In the genomic region with DNA sequence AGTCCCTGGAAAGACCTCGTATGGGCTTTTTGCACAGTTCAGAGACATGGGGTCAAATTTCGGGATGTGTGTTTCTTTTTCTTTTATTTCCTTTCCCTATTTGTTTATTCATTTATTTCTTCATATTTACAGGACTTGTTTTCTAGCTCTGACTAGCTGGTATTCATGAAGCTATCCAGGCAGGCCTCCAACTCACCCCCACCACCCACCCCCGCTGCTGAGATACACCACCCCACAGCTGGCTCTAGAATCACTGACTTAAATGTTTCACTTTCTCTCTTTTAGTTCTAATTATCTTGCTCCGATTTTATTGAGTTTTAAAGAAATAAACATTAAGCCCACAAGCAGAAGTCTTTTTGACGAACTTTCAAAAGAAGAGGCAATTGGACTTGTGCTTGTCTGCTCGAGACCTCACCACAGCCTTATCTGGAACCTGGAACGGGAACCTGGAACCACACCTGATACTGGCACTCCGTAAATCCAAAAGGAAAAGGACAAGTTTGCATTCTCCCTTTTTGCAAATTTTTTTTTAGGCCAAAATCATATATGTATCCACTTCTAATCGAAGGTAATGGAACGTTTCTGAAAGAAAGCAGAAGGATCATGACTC, we compare ENCODE assay signal across 8 mouse cellular contexts. TPM values are rescaled to one million over a fixed set of nuclear protein-coding genes. Genes with fewer than 3 reads are reported as not detected.
DNase-seq lines count a peak whose midpoint lies in the region; ATAC-seq and TF ChIP-seq lines count a peak whose summit lies in the region.

No protein-coding gene starts in this region.

- peak overlapping the region; percentile 88 for H3K4me3 ChIP-seq in ES-Bruce4 (ENCODE audit: low read depth, low read length)
- peak overlapping the region; percentile 78 for H3K4me3 ChIP-seq in heart, embryonic 16.5 days (ENCODE audit: low read length)
- peak overlapping the region; percentile 61 for H3K4me3 ChIP-seq in macrophage (ENCODE audit: inconsistent target)

- TF ChIP-seq CTCF in ES-Bruce4 (IDR thresholded peaks at IDR 0.05; ENCODE audit: low read depth, low read length), result no peak

- peak; percentile 1 for DNase-seq in cerebellum, adult 11-12 months
- DNase-seq in cerebellum, postnatal 36 days, result no peak
- DNase-seq in urinary bladder, postnatal 36 days (ENCODE audit: low spot score in 2 of 2), result no peak
- DNase-seq in spleen, adult 12 weeks (ENCODE audit: low spot score), result no peak
- no peak for DNase-seq in kidney, adult 8-10 months

- no peak for TF ChIP-seq POLR2A in ES-Bruce4 (IDR thresholded peaks at IDR 0.05; ENCODE audit: insufficient read depth, low read length)

- WGBS in heart, embryonic 16.5 days, result 28% methylated on average over 10 of the region's 10 CpGs
- WGBS in macrophage (ENCODE audit: missing documents), result 32% methylated on average over 10 of the region's 10 CpGs

- no peaks in the 10 kb centered on the region for H3K79me2 ChIP-seq in macrophage (ENCODE audit: inconsistent target)

- H3K9ac ChIP-seq in ES-Bruce4 (ENCODE audit: low read depth, poor library complexity, severe bottlenecking), result peak overlapping the region; percentile 57
- H3K9ac ChIP-seq in heart, embryonic 16.5 days (ENCODE audit: low read length), result peak overlapping the region; percentile 82

- H3K27ac ChIP-seq in ES-Bruce4 (ENCODE audit: insufficient read depth, low read length) (peak overlapping the region; percentile 79; the same call in 1 of the 2 replicates), macrophage (no peak overlapping the region)
- H3K27ac ChIP-seq in heart, embryonic 16.5 days (ENCODE audit: low read length), result peak overlapping the region; percentile 96

- no peaks in the 10 kb centered on the region for H3K9me3 ChIP-seq in ES-Bruce4 (replicated peaks; ENCODE audit: control insufficient read depth, insufficient read depth, low read length, poor library complexity, severe bottlenecking)
- H3K9me3 ChIP-seq in heart, embryonic 16.5 days (replicated peaks; ENCODE audit: control insufficient read depth, low read length), result no peaks in the 10 kb centered on the region

- H3K27me3 ChIP-seq in ES-Bruce4 (ENCODE audit: control insufficient read depth, insufficient read depth, low read length, poor library complexity, severe bottlenecking), result no peaks in the 10 kb centered on the region
- H3K27me3 ChIP-seq in heart, embryonic 16.5 days (ENCODE audit: control insufficient read depth, insufficient read depth, low read length), result no peaks in the 10 kb centered on the region

- ATAC-seq in heart, embryonic 16.5 days (replicated peaks; ENCODE audit: extremely low read depth, insufficient read depth, low FRiP score), result no peak

- peak overlapping the region; percentile 75 for H3K4me2 ChIP-seq in heart, embryonic 16.5 days (ENCODE audit: low read depth, low read length)

- H3K36me3 ChIP-seq in ES-Bruce4 (ENCODE audit: control insufficient read depth, insufficient read depth, low read length, poor library complexity, severe bottlenecking) (no peaks in the 10 kb centered on the region), macrophage (ENCODE audit: inconsistent target) (no peaks in the 10 kb centered on the region)
- no peaks in the 10 kb centered on the region for H3K36me3 ChIP-seq in heart, embryonic 16.5 days (ENCODE audit: control insufficient read depth, insufficient read depth)

- no peak for TF ChIP-seq EP300 in ES-Bruce4 (IDR thresholded peaks at IDR 0.05; ENCODE audit: insufficient read depth, low read depth, low read length)

- no peaks in the 10 kb centered on the region for H3K4me1 ChIP-seq in ES-Bruce4 (ENCODE audit: control insufficient read depth, insufficient read depth, low read length)
- peaks cover 18% of the 10 kb centered on the region for H3K4me1 ChIP-seq in heart, embryonic 16.5 days (ENCODE audit: control insufficient read depth, insufficient read depth, low read length)

RNA-seq across cellular contexts. Expression of a gene that starts 6.2 kb away (rescaled TPM):
- polyA plus RNA-seq in ES-Bruce4 (2011; ENCODE audit: insufficient read depth, insufficient read length, low read depth, missing spikeins) (10.0 and 10.3 TPM in 2 replicates), macrophage (2018) (3.5 to 4.4 TPM (median 3.7 TPM) in 3 replicates)
- polyA plus RNA-seq in heart, embryonic 16.5 days (2015; fragmentation: Nextera tagmentation; extraction: Ambion mirVana), result 9.2 and 9.4 TPM in 2 replicates
- total RNA-seq in macrophage (2018; cell fraction: chromatin; rRNA removed), result 1 to 10 TPM in 20 of 26 experiments, under 1 TPM in 6; 0.46 to 3.6 (median 1.9) TPM
- 1 to 10 TPM; 1.9 to 4.1 (median 3.4) TPM for total RNA-seq in macrophage (2018; cell fraction: cytosol; rRNA removed)
- 1 to 10 TPM in 24 of 26 experiments, under 1 TPM in 2; 0.59 to 4.0 (median 2.2) TPM for total RNA-seq in macrophage (2018; cell fraction: nucleus; rRNA removed)

RNA-seq across cellular contexts. Expression of a gene that starts 35.8 kb away (rescaled TPM):
- polyA plus RNA-seq in ES-Bruce4 (2011; ENCODE audit: insufficient read depth, insufficient read length, low read depth, missing spikeins), result 0.40 and 0.46 TPM in 2 replicates
- polyA plus RNA-seq in heart, embryonic 16.5 days (2015; fragmentation: Nextera tagmentation; extraction: Ambion mirVana), result 0.83 and 1.0 TPM in 2 replicates
- total RNA-seq in macrophage (2018; cell fraction: chromatin; rRNA removed), result not detected
- total RNA-seq in macrophage (2018; cell fraction: cytosol; rRNA removed), result not detected
- total RNA-seq in macrophage (2018; cell fraction: nucleus; rRNA removed), result not detected
- not detected in 3 replicates for polyA plus RNA-seq in macrophage (2018)

RNA-seq across cellular contexts. Expression of a gene that starts 58.8 kb away (rescaled TPM):
- 0.91 and 1.9 TPM in 2 replicates for polyA plus RNA-seq in ES-Bruce4 (2011; ENCODE audit: insufficient read depth, insufficient read length, low read depth, missing spikeins)
- polyA plus RNA-seq in heart, embryonic 16.5 days (2015; fragmentation: Nextera tagmentation; extraction: Ambion mirVana), result 0.29 and 0.34 TPM in 2 replicates
- total RNA-seq in macrophage (2018; cell fraction: chromatin; rRNA removed), result not detected
- not detected for total RNA-seq in macrophage (2018; cell fraction: cytosol; rRNA removed)
- total RNA-seq in macrophage (2018; cell fraction: nucleus; rRNA removed), result not detected
- polyA plus RNA-seq in macrophage (2018), result not detected in 3 replicates
